Mouse (Mus musculus): Measurements from ENCODE around the gene Fam71d.
A peak's percentile ranks its signal among the peaks of the same experiment; 100 is the strongest.

Gene Fam71d

GRCm38 (mm10) chr12:78773211-78773610, 81.9 kb downstream of the Fam71d start:
- no peak for DNase-seq (ENCODE audit: low spot score)

GRCm38 (mm10) chr12:78777916-78778315, 86.6 kb downstream of the Fam71d start:
- peak; percentile 18 for DNase-seq (ENCODE audit: low spot score)

- DNase-seq (ENCODE audit: low spot score): no peak
Measured at GRCm38 (mm10) chr12:78778423-78779067, 87.2 kb downstream of the Fam71d start.
